Mouse (Mus musculus): ENCODE results near the gene Rpe.
"Not testable (repeated sequence)": the region's sequence is repeated elsewhere in the genome, so short reads cannot be mapped to it uniquely, and the experiment has no call there.

Gene Rpe

DNA sequence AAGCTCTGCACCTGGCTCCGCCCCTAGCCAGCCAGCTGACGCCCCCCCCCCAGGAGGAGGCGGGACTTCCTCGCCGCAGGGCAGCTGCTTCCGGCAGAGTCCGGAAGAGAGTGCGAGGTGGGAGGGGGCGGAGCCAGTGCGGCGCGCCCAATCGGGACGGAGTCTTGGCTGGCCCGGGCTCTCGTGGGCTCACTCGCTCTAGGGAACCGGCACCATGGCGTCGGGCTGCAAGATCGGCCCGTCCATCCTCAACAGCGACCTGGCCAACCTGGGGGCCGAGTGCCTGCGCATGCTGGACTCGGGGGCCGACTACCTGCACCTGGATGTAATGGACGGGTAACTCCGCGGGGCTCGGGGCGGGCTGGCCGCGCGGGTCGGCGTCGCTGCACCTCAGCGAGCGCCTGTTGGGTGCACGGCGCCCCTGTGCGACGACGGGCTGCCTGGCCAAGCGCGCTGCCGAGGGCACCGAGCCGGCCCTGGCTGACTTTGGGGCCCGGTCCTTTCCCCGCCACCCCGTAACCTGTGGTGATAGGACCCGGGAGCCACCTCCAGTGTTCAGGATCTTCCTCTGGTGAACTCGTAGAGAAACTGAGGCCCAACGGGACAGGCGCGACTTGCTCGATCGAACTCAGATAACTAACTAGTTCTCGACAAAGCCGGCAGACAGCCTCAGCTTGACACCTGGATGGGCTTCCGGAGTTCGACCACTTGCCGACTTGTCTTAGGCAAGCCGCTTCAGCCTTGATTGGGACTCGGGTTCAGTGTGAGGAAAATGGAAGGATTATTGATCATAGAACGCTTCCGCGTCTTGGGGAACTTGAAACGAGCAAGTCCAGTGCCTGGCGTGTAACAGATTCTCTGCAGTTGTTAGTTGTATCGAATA lies at the start of gene Rpe:
Gene Rpe, plus strand, starts transcription at position 139 of the 883 bp plus-strand sequence.
- peak; percentile 96 for DNase-seq (ENCODE audit: extremely low read depth, insufficient read length, low spot score)

DNA sequence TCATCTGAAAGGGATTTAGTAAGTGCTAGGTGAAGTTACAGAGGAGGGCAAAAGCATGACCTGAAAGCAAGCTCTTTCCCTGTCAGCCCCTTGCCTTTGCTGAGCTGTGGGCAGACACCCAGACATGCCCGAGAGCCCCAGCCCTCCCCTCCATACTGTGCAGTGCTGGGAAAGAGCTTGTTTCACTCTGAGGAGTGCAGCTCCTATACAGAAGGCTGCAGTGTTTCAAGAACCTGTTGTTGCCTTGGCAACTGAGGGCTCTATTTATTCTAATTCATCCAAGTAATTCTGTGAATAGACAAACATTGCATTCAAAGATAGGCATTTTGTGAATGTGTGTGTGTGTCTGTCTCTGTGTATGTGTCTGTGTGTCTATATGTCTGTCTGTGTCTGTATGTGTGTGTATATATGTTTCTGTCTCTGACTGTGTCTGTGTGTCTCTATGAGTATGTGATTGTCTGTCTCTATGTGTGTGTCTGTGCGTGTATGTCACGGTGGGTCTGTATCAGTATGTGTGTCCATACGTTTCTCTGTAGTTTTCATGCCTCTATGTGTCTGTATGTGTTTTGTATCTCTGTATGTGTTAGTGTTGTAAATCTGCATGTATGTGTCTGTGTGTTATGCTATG lies 45.4 kb upstream of the Rpe start:
- no peak for DNase-seq (ENCODE audit: extremely low read depth, insufficient read length, low spot score)

DNA sequence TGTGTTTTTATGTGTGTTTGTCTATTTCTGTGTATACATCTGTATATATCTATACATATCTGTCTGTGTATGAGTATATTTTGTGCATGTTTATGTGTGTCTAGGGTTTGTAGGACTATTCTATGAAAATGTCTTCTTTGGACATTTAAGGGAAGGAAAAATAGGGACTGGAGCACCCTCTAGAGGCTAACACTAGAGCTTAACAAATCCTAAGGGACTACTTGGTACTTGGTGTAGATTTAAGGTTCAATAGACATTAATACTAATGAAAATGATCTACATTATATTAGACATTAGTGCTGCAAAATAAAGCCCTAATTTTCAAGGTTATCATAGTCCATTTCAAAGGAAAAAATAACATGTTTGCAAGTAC lies 44.9 kb upstream of the Rpe start:
- DNase-seq (ENCODE audit: extremely low read depth, insufficient read length, low spot score): no peak

DNA sequence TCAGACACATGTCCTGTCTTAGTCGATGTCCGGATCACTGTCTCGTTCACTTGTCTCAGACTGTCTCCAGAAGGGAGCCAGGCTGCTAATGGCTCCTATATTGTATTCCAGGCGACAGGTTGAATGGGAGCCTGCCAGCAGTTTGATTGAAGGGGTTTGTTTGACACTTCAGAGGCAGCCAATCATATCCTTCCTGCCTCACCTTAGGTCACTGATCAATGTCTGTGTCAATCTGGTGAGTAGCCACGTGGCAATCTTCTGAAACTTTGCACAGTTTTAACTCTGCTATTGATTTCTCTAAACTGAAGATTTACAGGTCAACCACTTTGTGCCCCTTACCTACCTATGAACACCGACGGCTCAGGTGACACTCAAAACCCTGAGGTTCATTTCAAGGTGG lies 29.2 kb upstream of the Rpe start:
- no peak for DNase-seq (ENCODE audit: extremely low read depth, insufficient read length, low spot score)

DNA sequence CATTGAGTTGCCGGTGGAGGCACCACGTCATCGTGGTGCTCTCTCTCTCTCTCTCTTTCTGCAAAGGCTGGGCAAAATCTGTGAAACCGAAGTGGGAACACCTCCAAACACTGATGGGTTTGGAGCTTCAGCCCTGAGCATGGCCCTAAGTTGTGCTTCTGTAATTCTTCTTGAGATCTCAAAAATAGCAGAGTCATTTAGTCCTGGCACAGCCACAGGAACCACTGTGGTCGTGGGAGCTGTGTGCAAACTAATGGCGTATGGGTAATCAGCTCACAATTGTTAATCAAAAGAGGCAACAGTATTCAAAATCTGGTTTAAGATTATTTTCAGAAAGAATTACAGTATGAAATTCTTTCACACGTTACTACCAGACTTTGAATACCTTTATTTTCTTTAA lies 27.8 kb upstream of the Rpe start:
- DNase-seq (ENCODE audit: extremely low read depth, insufficient read length, low spot score): no peak

DNA sequence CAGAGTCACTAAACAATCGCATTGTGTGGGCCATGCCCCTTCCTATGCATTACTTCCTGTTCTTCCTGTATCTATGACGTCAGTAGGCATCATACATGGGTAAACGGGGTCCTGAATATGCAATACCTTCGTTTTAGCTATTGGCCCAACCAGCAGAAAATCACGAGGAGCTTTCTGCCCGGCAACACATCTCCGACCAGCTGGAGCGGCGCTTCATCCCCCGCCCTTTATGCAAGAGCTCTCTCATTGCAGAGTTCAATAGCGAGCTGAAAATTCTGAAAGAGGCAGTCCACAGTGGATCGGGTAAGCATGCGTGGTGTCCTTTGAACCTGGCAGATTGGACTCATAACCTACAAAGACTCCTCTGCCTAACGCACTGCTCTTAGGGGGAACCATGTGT lies 22.7 kb upstream of the Rpe start:
- no peak for DNase-seq (ENCODE audit: extremely low read depth, insufficient read length, low spot score)

DNA sequence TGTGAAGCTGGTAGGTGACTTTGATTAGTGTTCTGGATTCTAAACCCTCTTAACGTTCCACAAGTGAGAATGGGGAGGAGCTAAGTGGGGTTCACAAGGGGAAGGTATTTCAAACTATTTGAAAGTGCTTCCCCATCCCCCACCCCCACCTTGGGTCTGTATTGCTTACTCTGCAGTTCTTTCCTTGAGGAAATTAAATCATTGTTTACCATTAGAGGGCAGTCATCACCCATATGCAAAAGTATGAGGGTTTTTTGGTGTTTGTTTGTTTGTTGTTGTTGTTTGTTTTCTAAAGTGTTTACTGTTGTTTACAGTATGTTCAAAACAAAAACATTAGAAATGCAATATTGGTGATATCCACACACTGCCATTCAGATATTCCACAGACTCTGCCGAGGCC lies 22.0 kb upstream of the Rpe start:
- no peak for DNase-seq (ENCODE audit: extremely low read depth, insufficient read length, low spot score)

DNA sequence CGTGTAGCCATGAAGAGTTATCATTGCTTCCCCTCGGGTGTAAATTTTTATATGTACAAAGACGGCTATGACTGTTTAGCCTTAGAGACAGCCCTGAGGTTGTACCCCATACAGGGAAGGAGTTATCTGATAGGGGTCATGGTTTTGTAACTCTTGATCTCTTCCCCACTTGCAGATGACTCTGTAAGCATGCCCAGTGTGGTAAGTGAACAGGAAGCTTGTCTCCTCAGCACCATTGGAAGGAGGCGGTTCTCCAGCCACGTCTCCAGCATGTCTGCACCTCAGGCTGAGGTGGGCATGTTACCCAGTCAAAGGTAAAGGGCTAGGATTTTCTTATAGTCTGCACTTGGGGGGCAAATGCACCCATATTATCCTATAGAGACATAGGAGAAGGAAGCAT lies 17.7 kb upstream of the Rpe start:
- DNase-seq (ENCODE audit: extremely low read depth, insufficient read length, low spot score): no peak

DNA sequence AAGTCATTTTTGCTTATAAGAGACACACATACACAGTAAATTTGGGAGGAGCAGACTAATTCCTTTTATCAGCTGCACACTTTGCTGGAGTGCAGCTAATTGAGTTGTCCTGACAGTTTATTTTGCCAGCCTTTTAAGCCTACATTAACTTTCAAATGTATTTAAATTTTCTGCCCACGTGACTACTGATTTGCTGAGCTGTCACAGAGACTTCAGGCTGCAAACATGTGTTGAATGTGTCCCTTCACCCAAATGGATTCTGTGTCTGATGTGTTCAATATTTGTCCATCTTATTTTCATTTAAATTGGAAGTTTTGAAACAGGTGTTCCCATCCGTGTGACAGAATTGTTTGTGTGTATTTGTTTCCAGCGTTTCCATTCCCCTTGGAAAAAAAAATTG lies 8.9 kb upstream of the Rpe start:
- DNase-seq (ENCODE audit: extremely low read depth, insufficient read length, low spot score): no peak

DNA sequence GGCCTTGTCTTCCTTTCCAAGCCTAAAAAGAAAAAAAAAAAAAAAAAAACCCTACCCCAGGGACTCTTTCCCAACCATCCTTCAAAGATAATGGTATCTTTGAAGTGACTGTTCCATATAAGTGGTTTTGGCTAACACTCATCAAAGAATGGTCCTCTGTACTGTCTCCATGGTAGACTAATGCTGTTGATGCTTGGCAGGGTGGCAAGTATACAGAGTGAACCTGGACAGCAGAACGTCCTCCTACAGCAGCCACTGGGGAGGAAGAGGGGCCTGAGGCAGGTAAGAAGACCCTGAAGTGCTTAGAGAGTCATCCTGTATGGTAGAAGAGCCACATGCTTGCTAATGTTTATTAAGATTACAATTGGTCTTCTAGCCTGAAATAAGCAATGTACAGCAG lies 8.3 kb upstream of the Rpe start:
- DNase-seq (ENCODE audit: extremely low read depth, insufficient read length, low spot score): no peak

DNA sequence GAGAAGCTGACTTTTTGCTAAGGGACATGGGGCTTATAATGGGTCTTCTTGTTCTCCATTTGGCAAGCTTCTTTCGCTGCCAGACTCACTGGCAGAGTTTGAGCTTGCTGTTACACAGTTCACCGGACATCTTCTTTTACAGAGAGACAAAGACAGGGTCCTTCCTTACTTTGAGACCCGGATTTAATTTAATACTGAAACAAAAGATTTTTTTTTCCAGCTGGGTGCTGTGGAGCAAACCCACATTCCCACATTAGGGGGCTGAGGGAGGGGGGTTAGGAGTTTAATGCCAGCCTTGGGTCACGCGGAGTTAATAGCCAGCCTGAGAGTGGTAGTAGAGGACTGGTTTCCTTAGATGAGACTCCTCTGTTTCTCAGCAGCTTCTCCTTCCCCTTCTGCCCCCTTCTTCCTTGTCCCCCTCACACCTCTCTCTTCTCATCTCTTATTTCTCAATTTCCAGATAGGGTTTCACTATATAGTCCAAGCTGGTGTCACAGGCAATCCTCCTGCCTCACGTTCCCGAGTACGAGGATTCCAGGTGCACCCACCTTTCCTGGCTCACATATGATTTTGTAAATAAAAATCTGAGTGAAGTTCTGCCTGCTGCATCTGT lies 7.7 kb upstream of the Rpe start:
- no peak for DNase-seq (ENCODE audit: extremely low read depth, insufficient read length, low spot score)

DNA sequence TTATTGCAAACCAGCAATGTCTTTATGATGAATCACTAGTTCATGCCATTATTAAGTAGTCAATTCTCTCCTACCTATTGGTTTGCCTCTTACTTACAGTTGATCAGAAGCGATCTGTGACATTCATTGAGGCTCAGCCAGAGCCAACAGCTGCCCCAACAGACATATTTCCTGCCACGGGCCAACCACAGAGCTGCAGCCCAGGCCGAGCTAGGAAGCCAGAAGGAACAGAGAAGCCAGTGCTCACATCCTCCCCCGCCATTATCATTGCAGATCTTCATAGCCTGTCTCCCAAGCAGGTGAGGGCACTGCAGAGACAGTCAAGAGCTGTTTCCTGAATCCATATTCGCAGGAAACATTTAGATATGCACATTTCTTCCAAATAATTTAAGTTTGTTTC lies 6.4 kb upstream of the Rpe start:
- no peak for DNase-seq (ENCODE audit: extremely low read depth, insufficient read length, low spot score)

DNA sequence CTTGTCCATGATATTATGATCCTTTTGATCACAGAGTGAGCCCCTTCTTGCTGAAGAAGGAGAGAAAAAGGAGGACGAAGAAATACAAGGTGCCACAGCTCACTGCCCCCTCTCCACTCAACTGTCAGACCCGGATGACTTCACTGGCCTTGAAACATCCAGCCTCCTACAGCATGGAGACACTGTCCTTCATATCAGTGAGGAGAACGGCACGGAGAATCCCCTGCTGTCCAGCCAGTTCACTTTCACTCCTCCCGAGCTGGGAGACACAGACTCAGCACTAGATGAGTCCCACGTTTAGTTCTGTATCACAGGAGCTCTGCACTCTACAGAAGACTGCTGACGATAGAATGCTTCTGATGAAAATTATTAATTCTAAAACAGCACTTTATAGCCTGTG lies 5.3 kb upstream of the Rpe start:
- DNase-seq (ENCODE audit: extremely low read depth, insufficient read length, low spot score): no peak

DNA sequence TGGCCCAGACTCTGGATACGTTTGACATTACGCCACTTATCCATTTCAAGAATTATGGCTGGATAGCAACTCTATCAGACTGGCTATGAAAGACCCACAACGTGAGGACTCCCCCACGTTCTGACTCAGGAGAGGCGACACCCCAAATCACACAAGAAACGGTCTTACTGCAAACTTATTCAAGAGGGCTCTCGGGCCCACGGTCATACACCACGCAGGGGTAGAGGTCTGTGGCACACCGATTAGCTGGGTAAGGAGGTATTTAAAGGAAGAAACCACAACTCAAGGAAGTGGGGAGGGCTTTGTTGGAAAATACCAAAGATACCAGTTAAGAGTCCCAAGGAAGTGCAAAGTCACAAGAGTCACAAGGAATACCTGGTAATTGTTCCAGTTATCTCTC lies 1.0 kb upstream of the Rpe start:
- not testable (repeated sequence) for DNase-seq (ENCODE audit: extremely low read depth, insufficient read length, low spot score)

DNA sequence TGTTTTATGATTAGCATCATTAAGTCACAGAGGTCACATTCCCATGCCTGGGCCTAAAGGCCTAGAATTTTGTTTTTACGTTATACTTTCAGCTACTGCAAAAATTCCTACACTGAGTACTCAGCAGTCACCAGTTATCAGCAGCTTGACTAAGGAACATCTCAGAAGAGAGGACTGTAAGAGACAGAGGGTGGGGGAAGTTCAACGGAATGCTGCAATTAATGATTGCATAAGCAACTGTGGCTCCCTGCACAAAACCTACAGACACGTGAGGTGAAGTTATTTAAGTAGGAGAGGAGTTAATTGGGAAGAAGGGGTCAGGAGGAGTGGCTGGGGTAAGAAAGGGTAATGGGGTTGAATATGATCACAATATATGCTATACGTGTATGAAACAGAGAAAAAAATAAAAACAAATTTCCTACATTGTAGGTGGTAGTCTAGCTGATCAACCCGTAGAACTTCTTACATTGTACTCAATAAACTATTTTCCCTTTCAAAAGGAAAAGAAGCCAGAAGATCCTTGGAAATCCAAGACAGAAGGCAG lies 410 bp upstream of the Rpe start:
- DNase-seq (ENCODE audit: extremely low read depth, insufficient read length, low spot score): no peak

DNA sequence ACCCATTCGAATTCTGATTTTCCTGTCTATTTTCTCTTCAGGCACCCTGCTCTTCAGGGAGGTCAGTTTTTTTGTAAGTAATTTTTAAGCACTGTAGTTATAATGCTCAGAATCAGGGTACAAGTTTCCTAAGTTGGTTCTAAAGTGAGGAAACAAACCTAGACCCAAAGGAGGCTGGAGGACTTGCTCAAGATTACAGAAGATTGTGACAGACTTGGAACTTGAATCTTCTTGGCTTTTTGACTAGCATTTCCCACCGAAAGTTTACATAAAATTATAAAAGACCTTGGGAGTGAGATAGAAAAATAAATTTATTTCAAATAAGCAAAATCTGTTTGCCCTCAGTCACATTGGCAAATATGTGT lies 927 bp downstream of the Rpe start:
- DNase-seq (ENCODE audit: extremely low read depth, insufficient read length, low spot score): no peak

DNA sequence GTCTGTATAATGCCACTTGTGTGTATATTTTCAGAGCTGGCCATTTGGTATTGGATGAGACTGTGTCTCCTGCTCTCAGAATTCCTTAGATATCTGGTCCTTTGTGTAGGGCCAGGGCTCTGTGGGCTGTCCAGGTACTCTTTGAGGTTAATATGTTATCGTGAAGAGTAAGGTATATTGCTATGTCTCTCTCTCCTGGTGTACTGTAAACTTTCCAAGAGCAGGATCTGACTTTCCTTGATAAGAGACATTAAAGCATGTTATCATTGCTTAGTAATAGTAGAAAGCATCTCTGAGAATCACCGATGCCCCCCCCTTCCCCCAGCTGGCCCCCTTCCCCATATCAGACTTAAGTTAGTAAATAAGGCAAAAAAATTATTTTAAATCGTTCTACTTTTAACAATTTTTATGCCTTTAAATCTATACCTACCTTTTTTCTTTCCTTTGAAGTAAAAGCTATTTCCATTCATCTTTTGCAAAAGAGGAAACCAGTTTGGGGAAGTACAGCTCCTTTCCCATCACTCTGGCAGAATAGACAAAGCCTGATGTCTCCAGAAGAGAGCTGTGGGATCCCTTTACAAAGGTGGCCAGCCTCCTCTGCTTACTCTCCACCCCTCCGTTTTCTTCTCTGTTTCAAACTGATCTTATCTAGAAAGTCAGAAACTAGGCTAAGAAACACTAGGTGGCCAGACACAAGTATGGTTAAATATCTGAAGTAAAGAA lies 2.2 kb downstream of the Rpe start:
- no peak for DNase-seq (ENCODE audit: extremely low read depth, insufficient read length, low spot score)

DNA sequence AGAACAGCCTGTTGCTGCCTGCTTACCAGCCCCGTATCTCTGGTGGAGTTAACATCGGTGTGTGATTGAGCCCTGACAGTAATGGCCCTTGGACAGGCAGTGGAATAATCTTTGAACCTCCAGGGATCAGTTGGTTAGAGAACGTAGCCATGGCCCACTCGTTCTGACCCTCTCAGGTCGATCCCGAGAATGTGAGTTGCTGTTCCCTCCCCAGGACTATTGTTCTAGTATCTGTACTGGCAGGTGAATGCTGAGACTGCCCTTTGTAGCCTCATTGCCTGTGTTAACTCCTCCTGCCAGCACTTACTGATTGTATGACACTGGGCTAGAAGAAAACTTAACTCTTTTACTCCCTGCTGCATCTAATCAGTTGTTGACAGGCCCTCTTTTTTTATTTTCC lies 3.9 kb downstream of the Rpe start:
- DNase-seq (ENCODE audit: extremely low read depth, insufficient read length, low spot score): no peak

DNA sequence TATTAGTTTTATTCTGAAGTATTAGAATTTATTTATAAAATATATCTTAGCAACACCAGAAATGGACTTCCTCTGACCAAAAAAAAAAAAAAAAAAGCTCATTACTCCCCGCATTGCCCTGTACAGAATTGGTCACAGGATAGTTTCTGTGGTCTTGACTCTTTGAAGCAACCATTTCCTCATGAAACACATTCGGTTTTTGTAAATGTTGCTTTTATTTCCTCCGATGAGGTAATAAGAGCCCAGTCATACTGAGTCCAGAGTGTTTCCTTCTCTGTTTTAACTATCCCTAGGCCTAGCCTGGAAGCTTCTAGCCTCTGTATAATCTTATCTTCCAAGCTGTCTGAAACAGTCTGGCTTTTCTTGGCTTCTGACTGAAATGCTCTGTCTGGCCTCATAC lies 12.2 kb downstream of the Rpe start:
- no peak for DNase-seq (ENCODE audit: extremely low read depth, insufficient read length, low spot score)

DNA sequence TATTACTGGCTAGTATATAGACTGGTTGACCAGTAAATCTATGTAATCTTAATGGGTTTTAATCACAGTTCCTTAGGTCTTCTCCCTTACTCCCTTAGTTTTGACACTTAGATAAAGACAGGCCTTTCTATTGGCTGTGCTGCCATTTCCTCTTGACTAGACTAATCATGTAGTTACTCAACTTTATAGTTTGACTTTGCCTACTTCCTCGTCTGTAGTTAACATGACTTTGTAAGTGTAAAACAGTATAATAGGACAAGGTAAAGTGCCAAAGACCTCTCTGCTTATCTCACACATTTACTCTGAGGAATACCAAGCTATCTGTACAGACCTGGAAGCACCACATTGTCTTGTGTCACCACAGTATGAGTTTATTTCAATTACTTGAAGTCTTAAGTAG lies 29.9 kb downstream of the Rpe start:
- no peak for DNase-seq (ENCODE audit: extremely low read depth, insufficient read length, low spot score)

DNA sequence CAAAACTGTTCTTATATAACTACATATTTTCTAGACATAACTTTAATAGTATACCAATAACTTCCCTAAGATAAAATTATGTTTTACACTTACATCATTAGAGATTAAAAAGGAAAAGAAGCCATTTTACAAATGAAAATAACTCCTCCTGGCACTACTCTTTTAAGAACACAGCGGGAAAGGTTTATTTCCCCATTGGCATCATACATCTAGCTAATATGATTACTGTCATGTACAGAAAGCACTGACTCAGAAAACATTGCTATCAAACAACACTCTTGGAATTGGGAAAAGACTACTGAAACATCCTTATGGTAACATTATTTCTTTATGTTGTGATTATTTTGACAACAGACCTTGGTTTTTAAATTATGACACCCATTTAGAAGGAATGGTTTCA lies 68.1 kb downstream of the Rpe start:
- no peak for DNase-seq (ENCODE audit: extremely low read depth, insufficient read length, low spot score)
